Mouse (Mus musculus) retina, adult 2 months (tissue): ENCODE measurements at regions not wholly inside any gene's neighbourhood (a gene's known extent, or its start where the extent isn't known, plus 50 kb on each side); places are given as distances from the start of the nearest gene placed in this dataset.
"Not testable (repeated sequence)": the region's sequence is repeated elsewhere in the genome, so short reads cannot be mapped to it uniquely, and the experiment has no call there.

Experiments used
- DNase-seq: peaks from one replicate; pipeline ENCODE4 v3.0.0-alpha.2; 2012; ENCODE audit warnings: low read depth, low spot score

DNA sequence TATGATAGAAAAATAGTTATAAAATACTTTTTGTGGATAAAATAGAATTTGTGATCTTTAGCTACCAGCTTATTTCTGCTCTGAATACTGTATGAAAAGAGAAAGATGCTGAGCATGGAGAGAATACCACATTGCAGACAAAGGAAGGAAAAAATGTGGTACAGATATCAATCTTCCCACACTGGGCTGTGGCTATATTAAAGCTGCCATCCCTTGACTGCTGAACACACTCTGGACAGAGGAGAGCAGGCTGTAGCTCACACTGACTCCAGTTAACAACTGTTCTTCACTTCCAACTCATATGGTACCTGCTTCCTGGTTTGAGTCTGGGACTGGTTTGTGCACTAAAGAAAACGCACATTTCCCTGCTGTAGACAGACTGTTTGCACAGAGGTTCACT, 76.7 kb upstream of the Try4 start:
- no peak for DNase-seq

DNA sequence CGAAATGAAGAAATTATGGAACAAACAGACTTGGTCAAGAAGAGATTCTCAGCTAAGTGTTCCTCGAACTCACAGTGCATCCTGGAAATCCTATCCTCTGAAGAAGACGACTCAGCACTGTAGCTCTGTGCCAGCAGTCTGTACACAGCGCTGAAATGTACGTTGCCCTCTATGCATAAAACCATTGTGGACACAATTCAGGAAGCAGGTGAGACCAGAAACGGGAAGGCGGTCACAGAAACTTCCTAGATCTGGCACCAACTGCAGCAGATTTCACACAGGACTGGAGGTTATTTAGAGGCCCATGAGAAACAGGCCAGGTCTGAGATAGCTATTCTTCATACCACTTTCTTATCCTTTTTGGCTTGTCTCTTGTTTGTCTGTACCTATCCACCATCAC, 83.7 kb upstream of the Try4 start:
- no peak for DNase-seq

DNA sequence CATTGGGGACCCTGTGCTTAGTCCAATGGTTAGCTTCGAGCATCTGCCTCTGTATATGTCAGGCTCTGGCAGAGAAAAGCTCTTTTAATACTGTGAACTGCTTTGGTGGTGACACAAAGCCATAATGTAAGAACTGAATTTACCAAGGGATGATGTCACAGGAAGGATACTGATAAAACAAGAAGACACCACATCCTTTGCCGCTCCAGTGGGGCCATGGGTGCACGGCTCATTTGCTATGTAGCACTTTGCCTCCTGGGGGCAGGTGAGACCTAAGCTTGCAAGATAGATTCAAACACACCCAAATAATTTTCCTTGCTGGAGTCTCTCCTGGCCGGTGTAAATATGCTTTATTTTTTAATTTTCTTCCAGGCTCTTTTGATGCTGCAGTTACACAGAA, 86.2 kb upstream of the Try4 start:
- DNase-seq: no peak

DNA sequence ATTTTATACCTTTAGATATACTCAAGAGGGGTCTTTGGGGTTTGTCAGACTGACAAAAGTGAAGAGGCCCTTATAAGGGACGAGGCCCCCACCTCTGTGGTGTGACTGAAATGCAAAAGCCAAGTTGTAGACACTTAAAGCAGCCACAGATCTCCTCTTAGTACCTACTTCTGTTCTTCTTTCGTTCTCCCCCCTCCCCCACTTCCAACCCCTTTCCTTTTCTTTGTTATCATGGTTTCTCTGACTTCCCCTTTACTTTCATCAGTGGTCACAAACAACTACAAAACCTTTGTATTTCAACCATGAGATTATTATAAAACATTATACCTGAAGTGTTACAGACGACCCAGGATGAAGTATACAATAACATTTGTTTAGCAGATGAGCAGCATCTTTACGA, 96.2 kb upstream of the Try4 start:
- DNase-seq: no peak

DNA sequence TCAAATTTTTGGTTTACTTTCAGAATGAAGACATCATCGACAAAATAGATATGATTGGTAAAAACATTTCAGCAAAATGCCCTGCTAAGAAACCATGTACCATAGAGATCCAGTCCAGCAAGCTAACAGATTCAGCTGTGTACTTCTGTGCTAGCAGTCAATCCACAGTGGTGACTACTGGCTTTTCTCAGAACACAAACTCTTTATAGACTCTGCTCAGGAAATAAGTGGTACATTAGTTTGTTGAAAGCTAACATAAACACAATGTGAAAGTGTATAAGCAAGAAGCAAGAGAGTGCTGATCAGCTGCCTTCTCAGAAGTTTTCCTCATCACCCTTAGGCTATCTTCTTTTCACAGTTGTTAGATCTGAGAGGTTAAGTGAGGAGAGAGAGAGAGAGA, 99.2 kb upstream of the Try4 start:
- no peak for DNase-seq

DNA sequence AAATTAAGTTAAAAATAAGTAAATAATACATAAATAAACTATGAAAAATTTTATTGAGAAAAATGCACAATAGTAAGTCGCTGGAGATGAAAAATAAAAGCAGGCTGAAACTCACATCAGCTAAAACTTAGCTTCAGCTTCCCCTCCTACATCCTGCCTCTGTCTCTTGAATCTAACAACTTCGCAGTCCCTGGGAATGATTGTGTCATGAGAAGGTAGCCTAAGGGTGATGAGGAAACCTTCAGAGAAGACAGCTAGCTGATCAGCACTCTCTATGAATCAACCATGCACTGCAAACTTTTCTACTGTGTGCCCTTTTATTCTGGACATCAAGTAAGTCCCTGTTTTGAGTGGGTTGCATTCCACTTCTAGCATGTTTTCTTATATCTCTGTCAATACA, 99.8 kb upstream of the Try4 start:
- DNase-seq: no peak

DNA sequence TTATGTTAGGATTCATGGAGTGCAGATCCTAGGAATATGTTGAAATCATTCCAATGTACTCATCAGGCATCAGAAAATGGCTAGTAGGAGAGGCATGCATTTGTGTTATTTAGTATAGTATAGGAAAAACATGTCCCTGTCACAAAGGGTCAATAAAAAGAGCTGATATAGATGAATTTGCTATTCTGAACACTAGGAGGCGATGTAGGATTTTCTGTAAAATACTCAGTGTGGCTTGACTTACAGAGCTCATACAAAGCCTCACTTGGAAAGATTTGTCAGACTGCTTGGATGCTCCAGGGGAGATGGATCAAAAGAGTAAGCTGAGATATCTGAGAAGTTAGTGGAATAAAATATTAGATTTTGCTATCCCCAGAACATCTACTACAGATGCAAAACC, 107.6 kb upstream of the Try4 start:
- DNase-seq: no peak

DNA sequence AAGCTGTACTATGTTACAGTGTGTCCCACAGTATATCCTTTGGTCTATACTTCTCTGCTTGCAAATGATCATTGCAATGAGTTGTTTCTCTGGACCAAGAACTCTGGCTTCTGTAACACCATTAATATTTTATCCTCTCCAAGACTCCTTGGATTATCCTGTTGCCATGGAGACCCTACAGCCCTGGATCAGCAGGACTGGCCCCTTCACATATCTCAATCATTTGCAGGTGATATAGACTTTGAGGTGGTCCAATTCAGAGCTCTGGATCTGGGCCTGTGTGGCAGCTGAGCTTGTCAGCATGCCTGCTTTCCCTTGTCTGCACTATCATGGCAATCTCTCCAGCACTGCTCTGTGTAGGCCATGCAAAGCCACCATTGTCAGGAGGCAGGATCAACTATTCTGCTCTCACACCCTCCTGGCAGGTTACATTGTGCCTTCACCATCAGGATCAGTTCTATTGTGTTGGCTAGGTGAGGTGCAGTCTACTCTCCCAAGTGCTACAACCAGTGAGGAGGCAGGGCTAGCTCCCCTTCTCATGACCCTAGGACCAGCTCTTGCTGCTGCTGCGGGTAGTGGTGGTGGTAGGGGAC, 110.2 kb upstream of the Try4 start:
- no peak for DNase-seq

DNA sequence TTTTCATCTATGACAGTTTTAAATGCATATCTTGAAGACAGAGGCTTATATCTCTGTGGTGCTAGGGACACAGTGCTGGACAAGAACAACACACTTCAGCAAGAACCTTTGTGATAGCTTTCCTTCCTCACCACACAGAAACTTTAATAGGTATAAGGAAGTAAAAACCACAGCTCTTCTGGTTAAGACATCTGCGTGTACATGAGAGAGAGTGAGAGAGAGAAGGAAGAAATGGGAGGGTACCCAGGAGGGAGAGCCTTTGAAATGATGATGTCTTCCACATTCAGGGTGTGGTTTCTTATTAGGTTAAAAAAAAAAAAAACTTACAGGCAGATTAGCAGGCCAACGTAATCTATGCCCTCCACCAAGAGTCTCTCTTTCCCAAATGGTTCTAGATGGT, 113.2 kb upstream of the Try4 start:
- no peak for DNase-seq

DNA sequence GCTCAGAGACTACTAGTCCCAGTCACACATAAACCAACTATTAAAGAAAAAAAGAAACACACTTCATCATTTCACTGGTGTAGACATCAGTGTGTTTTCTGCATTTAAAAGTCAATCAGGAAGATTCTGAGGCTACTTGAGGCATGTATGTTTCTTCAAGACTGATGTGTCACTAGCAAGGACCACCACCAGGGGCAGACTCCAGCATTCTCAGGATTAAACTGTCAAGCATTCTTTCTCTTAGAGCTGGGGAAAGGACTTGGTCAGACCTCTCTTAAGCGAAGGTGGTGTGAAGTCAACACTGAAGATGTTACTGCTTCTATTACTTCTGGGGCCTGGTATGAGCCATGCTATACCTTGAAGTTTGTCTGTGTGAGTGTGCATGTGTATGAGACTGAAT, 114.1 kb upstream of the Try4 start:
- no peak for DNase-seq

DNA sequence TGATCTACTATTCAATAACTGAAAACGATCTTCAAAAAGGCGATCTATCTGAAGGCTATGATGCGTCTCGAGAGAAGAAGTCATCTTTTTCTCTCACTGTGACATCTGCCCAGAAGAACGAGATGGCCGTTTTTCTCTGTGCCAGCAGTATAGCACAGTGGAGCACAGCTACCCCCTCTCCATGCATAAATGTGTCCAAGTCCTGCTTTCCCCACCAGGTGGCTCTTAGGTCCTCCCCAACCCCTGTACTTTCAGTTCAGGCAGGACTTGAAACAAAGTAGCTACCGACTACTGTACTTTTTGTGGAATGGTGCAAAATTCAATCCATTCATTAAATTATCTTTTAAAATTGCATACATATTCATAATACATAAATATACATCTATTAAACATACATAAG, 123.2 kb upstream of the Try4 start:
- no peak for DNase-seq

DNA sequence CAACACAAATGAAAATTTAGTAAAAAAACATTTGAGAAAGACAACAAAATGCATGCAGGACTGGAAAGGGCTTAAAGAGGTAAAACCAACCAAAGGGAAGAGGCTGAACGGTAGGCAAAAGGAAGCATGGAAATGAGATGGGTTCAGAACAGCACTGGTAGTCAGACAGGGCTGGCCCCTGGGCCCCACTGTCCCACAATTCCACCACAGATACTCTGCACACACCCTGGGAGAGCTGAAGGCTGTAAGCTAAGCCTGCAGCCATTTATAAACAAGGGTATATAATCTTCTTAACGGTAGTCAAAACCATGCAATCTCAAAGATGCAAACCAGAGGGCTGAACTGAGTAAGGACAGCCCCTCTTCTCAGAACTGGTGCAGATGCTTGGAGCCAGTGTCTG, 124.0 kb upstream of the Try4 start:
- no peak for DNase-seq

DNA sequence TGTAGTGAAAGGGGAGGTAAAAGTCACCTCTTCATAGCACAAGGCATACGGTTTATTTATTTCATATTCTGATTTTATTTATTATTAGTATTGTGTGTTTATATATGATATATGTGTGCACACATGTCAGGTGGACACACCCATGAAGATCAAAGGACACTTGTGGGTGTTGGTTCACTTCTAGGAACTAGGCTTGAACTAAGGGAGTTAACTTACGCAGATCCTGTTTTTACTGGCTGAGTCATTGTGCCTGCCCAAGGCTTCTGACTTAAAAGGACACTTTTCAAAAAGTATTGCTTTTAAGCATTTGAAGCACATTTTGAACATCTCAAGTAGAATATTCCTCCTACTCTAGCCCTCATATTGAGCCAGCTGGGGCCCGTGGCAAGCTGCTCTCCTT, 124.9 kb upstream of the Try4 start:
- DNase-seq: no peak

DNA sequence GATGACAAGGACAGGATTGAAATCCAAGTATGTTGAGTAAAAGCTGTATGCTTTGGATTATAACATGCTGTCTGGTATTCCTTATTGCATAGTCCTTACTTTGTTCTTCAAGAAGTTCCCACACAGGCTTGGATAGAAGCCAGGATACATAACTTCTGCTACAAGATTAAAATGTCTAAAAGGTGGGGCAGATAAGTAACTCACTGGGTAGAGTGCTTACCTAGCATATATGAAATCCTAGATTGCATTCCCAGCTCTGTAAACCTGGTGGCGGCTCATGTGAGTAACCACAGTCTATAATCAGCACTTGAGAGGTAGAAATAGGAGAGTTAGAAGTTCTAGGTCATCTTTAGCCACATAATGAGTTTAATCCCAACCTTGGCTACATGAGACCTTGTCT, 126.0 kb upstream of the Try4 start:
- DNase-seq: no peak

DNA sequence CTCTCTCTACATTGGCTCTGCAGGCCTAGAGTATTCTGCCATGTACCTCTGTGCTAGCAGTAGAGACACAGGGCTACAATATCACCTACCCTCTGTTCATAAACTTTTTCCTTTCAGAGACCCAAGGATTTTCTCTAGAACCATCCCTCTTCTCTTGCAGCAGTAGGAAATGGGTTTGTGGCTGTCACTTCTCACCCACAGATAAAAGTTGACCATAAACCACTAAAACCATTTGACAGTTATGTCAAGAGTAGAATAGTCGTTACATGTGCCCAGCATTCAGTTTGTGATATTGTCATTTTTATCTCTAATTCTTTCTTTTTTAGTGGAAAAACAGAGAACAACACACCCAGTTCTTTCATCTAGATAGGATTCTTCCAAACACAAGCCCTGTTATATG, 128.2 kb upstream of the 2210010C04Rik start:
- no peak for DNase-seq

DNA sequence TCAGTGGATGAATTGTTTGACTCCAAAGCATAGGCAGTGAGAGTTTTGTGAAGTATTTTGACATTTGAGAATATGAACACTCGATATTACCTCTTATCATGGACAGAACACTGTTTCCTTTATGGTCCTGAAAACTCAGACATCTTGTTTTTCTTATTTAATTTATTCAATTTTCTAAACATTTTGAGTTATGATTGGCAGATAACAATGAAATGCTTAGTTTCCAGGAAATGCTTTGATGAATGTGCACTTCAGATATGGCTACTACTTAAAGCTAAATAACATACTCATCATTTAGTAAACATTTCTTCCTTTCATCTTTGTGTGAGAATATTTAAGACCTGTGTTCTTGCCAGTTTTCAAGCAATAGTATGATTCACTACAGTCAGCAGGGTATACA, 126.4 kb upstream of the 2210010C04Rik start:
- DNase-seq: no peak

DNA sequence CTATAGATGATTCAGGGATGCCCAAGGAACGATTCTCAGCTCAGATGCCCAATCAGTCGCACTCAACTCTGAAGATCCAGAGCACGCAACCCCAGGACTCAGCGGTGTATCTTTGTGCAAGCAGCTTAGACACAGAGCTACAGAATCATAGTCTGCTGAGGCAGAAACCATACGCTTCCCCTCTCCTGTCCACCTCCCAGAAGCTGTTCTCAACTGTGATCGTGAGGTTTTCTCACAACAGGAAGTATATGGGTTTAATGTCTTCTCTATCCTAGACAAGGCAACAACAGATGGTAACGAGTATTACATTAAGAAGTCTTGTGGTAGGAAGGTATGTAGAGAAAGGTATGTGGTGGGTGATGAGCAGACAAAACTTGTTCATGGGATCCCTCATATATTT, 116.8 kb upstream of the 2210010C04Rik start:
- DNase-seq: no peak

DNA sequence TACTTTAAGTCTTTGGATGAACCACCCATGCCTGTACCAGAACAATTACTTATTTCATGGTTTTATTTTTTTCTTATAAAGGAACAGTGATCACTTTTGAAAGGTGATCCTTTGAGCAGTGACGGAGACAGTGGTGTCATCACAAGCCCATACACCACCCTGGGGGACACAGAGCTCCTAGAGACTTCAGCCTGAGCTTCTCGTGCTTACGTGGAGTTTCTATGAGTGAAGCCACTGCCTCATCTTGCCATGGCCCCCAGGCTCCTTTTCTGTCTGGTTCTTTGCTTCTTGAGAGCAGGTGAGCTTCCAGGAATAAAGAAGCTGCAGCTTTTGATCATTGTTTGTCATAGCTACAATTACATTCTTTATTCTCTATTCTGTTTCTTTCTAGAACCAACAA, 116.2 kb upstream of the 2210010C04Rik start:
- DNase-seq: no peak

DNA sequence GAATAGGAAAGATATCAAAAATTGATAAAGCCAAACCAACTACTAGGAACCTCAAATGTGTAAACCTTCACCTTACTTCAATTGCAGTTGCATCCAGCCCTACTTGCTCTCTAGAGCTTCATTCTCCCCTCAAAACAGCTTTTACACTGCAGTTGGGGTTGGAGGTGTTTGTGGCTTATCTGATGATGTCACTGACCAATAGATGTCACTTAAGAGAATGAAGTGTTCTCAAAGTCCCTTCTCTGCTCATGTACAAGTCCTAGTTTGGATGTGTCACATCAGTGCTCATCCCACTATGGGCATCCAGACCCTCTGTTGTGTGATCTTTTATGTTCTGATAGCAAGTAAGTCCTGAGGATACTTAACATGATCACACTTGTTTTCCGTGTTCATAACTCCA, 105.6 kb upstream of the 2210010C04Rik start:
- no peak for DNase-seq

DNA sequence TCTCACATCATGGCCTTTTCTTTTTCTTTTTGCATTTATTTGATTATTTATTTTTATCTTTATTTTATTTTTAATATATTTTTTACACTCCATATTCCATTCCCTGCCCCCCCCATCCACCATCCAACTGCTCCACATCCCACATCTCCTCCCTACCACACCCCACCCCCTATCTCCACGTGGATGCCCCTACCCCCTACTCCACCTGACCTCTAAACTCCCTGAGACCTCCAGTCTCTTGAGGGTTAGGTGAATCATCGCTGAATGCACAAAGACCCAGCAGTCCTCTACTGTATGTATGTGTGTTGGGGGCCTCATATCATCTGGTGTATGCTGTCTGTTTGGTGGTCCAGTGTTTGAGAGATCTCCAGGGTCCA, 102.1 kb upstream of the 2210010C04Rik start:
- not testable (repeated sequence) for DNase-seq

DNA sequence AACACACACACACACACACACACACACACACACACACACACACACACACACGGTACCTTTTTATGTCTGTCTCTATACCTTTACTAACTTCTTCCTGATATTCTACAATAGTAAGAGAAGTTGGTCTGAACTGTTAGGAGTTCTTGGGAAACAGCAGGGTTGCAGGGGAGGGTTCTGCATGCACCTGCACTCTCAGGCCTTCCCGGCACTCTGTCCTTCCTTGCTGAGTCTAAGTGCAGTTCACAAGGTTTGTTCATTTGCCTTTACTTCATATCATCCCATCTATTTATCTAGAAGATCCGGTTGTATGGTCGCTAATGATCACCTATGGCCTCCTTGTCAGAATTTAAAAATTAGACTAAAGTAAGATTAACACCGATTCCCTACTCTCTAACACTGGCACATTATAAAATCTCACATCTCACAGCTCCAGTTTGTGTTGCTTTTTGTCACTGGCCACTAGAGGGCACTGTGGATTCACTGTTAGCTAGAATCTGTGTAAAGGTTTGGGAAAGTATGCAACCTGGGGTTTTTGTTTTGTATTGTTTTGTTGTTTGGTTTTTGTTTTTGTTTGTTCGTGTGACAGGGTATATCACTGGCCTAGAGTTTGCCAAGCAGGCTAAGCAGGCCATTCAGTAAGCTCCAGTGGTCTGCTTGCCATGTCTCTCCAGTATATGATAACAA, 101.5 kb upstream of the 2210010C04Rik start:
- DNase-seq: peak; percentile 25

DNA sequence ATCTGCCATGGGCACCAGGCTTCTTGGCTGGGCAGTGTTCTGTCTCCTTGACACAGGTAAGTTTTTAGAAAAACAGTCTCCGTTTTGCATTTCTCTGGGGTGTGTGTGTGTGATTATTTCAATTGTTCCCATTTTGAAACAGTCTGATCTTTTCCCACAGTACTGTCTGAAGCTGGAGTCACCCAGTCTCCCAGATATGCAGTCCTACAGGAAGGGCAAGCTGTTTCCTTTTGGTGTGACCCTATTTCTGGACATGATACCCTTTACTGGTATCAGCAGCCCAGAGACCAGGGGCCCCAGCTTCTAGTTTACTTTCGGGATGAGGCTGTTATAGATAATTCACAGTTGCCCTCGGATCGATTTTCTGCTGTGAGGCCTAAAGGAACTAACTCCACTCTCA, 99.9 kb upstream of the 2210010C04Rik start:
- DNase-seq: no peak

DNA sequence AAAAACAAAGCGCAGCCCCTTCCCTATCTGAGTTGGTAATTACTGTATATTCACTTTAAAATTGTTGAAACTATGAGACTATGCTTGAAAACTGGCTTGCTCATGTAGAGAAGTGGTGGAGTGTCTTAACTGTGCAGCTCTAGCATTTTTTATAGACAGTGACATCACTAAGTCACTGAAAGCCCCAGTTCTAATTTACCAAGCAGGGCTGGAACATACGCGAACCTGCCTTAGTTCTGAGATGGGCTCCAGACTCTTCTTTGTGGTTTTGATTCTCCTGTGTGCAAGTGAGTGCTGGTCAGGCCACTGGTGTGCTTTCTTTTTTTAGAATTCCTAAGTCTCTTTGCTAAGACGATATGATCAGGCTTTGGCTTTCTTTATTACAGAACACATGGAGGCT, 94.6 kb upstream of the 2210010C04Rik start:
- no peak for DNase-seq

DNA sequence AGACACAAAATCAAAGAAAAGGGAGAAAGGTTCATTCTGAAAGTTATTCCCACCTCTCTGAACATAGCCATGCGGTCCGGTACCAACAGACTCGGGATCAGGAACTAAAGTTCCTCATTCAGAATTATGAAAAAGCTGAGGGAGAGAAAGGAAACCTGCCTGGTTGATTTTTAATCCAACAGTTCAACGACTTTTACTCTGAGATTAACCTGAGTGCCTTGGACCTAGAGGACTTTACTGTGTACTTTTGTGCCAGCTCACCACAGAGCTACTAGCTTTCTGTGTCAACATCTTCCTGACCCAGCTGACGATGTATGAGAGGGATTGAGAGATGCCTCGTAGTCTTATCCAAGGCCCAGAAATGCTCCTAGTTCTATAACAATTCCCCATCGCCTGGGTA, 92.5 kb upstream of the 2210010C04Rik start:
- no peak for DNase-seq
